Mouse (Mus musculus) splenic B cell, adult 2 months (primary cell): ENCODE data around the gene Gm20458.

Experiments used
- DNase-seq: peaks from one replicate; pipeline ENCODE4 v3.0.0-alpha.2; 2011; ENCODE audit warnings: low read depth, low spot score
- H3K27me3 ChIP-seq: 2 replicates; pipeline ENCODE4 v1.6.1; 2012; ENCODE audit warnings: mild to moderate bottlenecking, low read length, moderate library complexity, mixed read lengths; ENCODE audit not compliant: control insufficient read depth, poor library complexity, insufficient read depth, severe bottlenecking
- H3K36me3 ChIP-seq: 2 replicates; pipeline ENCODE4 v1.6.1; 2012; ENCODE audit warnings: mild to moderate bottlenecking, low read length, moderate library complexity, mixed read lengths; ENCODE audit not compliant: control insufficient read depth, poor library complexity, insufficient read depth, severe bottlenecking

Gene Gm20458

GRCm38 (mm10) chr2:164454846-164455245 lies 5.9 kb upstream of the Gm20458 start:
- no peaks in the 10 kb centered on the region for H3K36me3 ChIP-seq
- H3K27me3 ChIP-seq: no peaks in the 10 kb centered on the region
- DNase-seq: no peak

GRCm38 (mm10) chr2:164455421-164456190 lies 5.2 kb upstream of the Gm20458 start:
- Histone ChIP-seq H3K36me3 (no peaks in the 10 kb centered on the region), H3K27me3 (no peaks in the 10 kb centered on the region)
- no peak for DNase-seq

- H3K27me3 ChIP-seq: no peaks in the 10 kb centered on the region
- no peaks in the 10 kb centered on the region for H3K36me3 ChIP-seq
- DNase-seq: no peak
Observed at GRCm38 (mm10) chr2:164456413-164456812, 4.4 kb upstream of the Gm20458 start.

- DNase-seq: peak; percentile 53
Observed at GRCm38 (mm10) chr2:164456864-164457300, 3.9 kb upstream of the Gm20458 start, which contains the start of gene Sys1. Gene Sys1 (plus strand): TSS chr2:164456964.

GRCm38 (mm10) chr2:164457942-164458341 lies 2.8 kb upstream of the Gm20458 start:
- Histone ChIP-seq H3K36me3 (no peaks in the 10 kb centered on the region; the same call in 1 of the 2 replicates), H3K27me3 (no peaks in the 10 kb centered on the region)
- no peak for DNase-seq

More at GRCm38 (mm10) chr2:164456864-164457300, 3.9 kb upstream of the Gm20458 start, which contains the start of gene Sys1:
- Histone ChIP-seq H3K36me3 (no peaks in the 10 kb centered on the region; the same call in 1 of the 2 replicates), H3K27me3 (no peaks in the 10 kb centered on the region)

GRCm38 (mm10) chr2:164458535-164458934 lies 2.2 kb upstream of the Gm20458 start:
- DNase-seq: peak; percentile 52
- no peaks in the 10 kb centered on the region for H3K27me3 ChIP-seq
- no peaks in the 10 kb centered on the region; the same call in 1 of the 2 replicates for H3K36me3 ChIP-seq

- no peak for DNase-seq
- Histone ChIP-seq H3K36me3 (peaks cover 5% of the 10 kb centered on the region; the same call in 1 of the 2 replicates), H3K27me3 (no peaks in the 10 kb centered on the region)
Observed at GRCm38 (mm10) chr2:164465161-164465560, 4.4 kb downstream of the Gm20458 start.

GRCm38 (mm10) chr2:164466787-164467186 lies 6.0 kb downstream of the Gm20458 start:
- H3K27me3 ChIP-seq: no peaks in the 10 kb centered on the region
- no peak for DNase-seq

GRCm38 (mm10) chr2:164470254-164470653 lies 9.5 kb downstream of the Gm20458 start:
- H3K36me3 ChIP-seq: peaks cover 3% of the 10 kb centered on the region
- DNase-seq: peak; percentile 79

More at GRCm38 (mm10) chr2:164466787-164467186, 6.0 kb downstream of the Gm20458 start:
- H3K36me3 ChIP-seq: peaks cover 5% of the 10 kb centered on the region; the same call in 1 of the 2 replicates

GRCm38 (mm10) chr2:164473624-164474023 lies 12.9 kb downstream of the Gm20458 start, which contains the start of gene Trp53tg5:
Gene Trp53tg5 (minus strand): TSS chr2:164473724.
- H3K27me3 ChIP-seq: no peaks in the 10 kb centered on the region
- H3K36me3 ChIP-seq: peaks cover 3% of the 10 kb centered on the region
- DNase-seq: no peak

More at GRCm38 (mm10) chr2:164470254-164470653, 9.5 kb downstream of the Gm20458 start:
- H3K27me3 ChIP-seq: no peaks in the 10 kb centered on the region

GRCm38 (mm10) chr2:164485681-164486257 lies 25.0 kb downstream of the Gm20458 start, which contains the start of gene Dbndd2:
Gene Dbndd2 (plus strand): TSS chr2:164486106.
- Histone ChIP-seq H3K36me3 (no peaks in the 10 kb centered on the region), H3K27me3 (no peaks in the 10 kb centered on the region)
- DNase-seq: no peak

GRCm38 (mm10) chr2:164486258-164487114 lies 25.7 kb downstream of the Gm20458 start:
- Histone ChIP-seq H3K36me3 (no peaks in the 10 kb centered on the region), H3K27me3 (no peaks in the 10 kb centered on the region)
- DNase-seq: peak; percentile 75

- Histone ChIP-seq H3K36me3 (no peaks in the 10 kb centered on the region), H3K27me3 (no peaks in the 10 kb centered on the region)
- no peak for DNase-seq
Observed at GRCm38 (mm10) chr2:164487115-164487527, 26.4 kb downstream of the Gm20458 start.

- DNase-seq: no peak
Observed at GRCm38 (mm10) chr2:164487812-164488211, 27.0 kb downstream of the Gm20458 start.

More at GRCm38 (mm10) chr2:164487812-164488211, 27.0 kb downstream of the Gm20458 start:
- Histone ChIP-seq H3K36me3 (no peaks in the 10 kb centered on the region), H3K27me3 (no peaks in the 10 kb centered on the region)
